Mouse (Mus musculus) cerebellum, adult 11 months (tissue): Measurements from ENCODE around the gene Vmn1r157.
"Not testable (repeated sequence)": the region's sequence is repeated elsewhere in the genome, so short reads cannot be mapped to it uniquely, and the experiment has no call there.

Experiments used
- DNase-seq: peaks from one replicate; pipeline ENCODE4 v3.0.0; 2022

The Vmn1r157 gene

DNA sequence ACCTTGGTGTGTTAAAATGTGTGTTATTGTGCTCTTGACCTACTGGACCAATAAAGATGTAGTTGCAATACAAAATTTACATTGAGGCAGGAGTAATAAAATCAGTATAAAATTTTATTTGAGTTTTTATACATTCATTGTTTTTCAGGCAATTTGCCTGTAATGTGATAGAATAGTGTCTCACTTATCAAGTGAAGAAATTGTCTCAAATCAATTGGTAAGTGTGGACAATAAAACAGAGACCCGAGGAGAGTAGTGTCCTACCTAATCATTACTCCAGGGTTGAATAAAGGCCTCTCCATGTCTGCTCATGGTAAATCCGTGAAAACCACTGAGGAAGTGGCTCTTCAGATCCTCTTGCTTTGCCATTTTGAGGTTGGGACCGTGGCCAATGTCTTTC, at the start of gene Vmn1r157:
Vmn1r157 (plus strand) TSS at position 301 of the 400 bp plus-strand sequence.
- not testable (repeated sequence) for DNase-seq

DNA sequence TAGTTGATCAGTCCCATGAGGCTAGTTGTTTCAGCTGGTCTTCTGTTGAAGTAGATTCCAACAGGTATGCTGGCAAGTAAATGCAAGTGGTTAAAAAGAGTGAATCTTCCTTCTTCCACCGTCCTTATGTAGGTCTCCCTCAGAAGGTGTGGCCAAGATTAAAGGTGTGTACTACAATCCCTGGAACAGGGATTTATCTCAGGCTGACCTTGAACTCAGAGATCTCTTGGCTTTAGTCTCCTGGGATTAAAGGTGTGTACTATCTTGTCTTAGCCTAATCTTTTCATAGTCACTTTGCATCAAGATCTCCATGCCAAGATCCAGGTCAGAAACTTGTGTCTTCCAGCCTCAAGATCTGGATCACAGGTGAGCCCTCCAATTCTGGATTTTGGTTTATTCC, 41.9 kb upstream of the Vmn1r157 start, which contains the start of gene Gm4567:
Gm4567 (minus strand) TSS at position 101 of the 400 bp plus-strand sequence.
- not testable (repeated sequence) for DNase-seq

DNA sequence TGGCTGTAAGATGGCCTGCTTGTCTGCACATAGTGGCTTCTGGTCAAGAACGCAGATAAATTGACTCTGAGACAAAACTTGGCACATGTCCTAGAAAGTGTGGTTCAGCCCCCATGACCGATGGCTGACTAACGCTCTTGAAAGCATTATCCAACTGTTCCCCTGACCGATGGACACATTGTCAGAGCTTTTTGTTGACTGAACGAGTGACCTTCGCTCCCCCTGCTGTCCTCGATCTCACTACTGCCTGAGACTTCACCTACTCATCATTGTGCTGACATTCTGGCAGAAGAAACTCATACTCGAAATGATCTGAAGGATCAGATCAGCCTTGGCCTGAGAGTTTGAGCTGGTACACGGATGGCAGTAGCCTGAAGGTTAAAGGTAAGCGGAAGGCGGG, 14.5 kb downstream of the Vmn1r157 start:
- DNase-seq: not testable (repeated sequence)

DNA sequence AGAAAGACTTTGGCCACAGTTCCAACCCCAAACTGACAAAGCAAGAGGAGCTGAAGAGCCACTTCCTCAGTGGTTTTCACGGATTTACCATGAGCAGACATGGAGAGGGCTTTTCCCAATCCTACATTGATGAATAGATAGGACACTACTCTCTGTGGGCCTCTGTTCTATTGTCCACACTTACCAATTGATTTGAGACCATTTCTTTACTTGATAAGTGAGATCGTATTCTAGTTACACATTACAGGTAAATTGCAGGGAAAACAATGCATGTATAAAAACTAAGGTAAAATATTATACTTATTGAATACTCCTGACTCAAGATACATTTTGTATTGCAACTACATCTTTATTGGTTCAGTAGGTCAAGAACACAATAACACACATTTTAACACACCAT, 29.2 kb downstream of the Vmn1r157 start, which contains the start of gene Vmn1r158:
Vmn1r158 (minus strand) TSS at position 101 of the 400 bp plus-strand sequence.
- not testable (repeated sequence) for DNase-seq
